Mouse (Mus musculus) ES-Bruce4 (cell line): Measurements from ENCODE around the gene Hfe. TPM values are rescaled to one million over a fixed set of nuclear protein-coding genes. Genes with fewer than 3 reads are reported as not detected.

ENCODE experiments used
- H3K27ac ChIP-seq: 2 replicates; pipeline ENCODE4 v1.5.1; 2012; ENCODE audit warnings: low read length, inconsistent platforms; ENCODE audit not compliant: insufficient read depth
- H3K27me3 ChIP-seq: 2 replicates; pipeline ENCODE4 v1.6.1; 2012; ENCODE audit warnings: mild to moderate bottlenecking, low read length, inconsistent platforms; ENCODE audit not compliant: control insufficient read depth, poor library complexity, insufficient read depth, severe bottlenecking
- H3K36me3 ChIP-seq: 2 replicates; pipeline ENCODE4 v1.6.1; 2012; ENCODE audit warnings: inconsistent platforms, mild to moderate bottlenecking, low read length, moderate library complexity; ENCODE audit not compliant: control insufficient read depth, poor library complexity, insufficient read depth, severe bottlenecking
- H3K4me1 ChIP-seq: one replicate; pipeline ENCODE4 v1.8.1; 2011; ENCODE audit warnings: low read length; ENCODE audit not compliant: control insufficient read depth, insufficient read depth
- H3K4me3 ChIP-seq: 2 replicates; pipeline ENCODE4 v1.5.1; 2011; ENCODE audit warnings: low read depth, mild to moderate bottlenecking, low read length
- H3K9ac ChIP-seq: 2 replicates; pipeline ENCODE4 v1.6.1; 2012; ENCODE audit warnings: low read depth, mild to moderate bottlenecking, inconsistent platforms; ENCODE audit not compliant: poor library complexity, severe bottlenecking
- H3K9me3 ChIP-seq: replicated peaks from 2 replicates; pipeline ENCODE4 v1.6.1; 2012; ENCODE audit warnings: mild to moderate bottlenecking, low read length, inconsistent platforms; ENCODE audit not compliant: control insufficient read depth, poor library complexity, insufficient read depth, severe bottlenecking
- CTCF ChIP-seq: IDR thresholded peaks from one replicate; pipeline ENCODE4 v1.8.1; 2011; ENCODE audit warnings: low read depth, low read length
- EP300 ChIP-seq: IDR thresholded peaks from 2 replicates; pipeline ENCODE4 v1.6.1; 2011; ENCODE audit warnings: low read depth, low read length; ENCODE audit not compliant: insufficient read depth
- POLR2A ChIP-seq: IDR thresholded peaks from one replicate; pipeline ENCODE4 v1.8.1; 2011; ENCODE audit warnings: low read length; ENCODE audit not compliant: insufficient read depth
- polyA plus RNA-seq: library from polyadenylated mRNA; stranded (reverse); fragments of >200 nt; gene quantifications from 2 replicates; pipeline ENCODE4 v1.2.4, GENCODE M21; 2011; ENCODE audit warnings: low read depth; ENCODE audit not compliant: missing spikeins, insufficient read depth, insufficient read length

The Hfe gene
- polyA plus RNA-seq, 1 experiment: not detected

- Histone ChIP-seq H3K27ac (peak within 1 kb of the TSS; percentile 59), H3K9me3 (no peaks in the 10 kb centered on the region), H3K4me3 (peak within 1 kb of the TSS; percentile 66), H3K27me3 (no peaks in the 10 kb centered on the region), H3K4me1 (no peaks in the 10 kb centered on the region), H3K36me3 (no peaks in the 10 kb centered on the region), H3K9ac (peak within 1 kb of the TSS; percentile 72)
- TF ChIP-seq CTCF: no peak
- 0 out of 2 replicates have a peak, but pooled peaks have one; percentile 54 for TF ChIP-seq EP300
- TF ChIP-seq POLR2A: peak; percentile 100
Measured at GRCm38 (mm10) chr13:23698300-23698693, 12.4 kb downstream of the Hfe start, which contains the start of gene Hist1h4c. Gene Hist1h4c, minus strand, starts transcription at chr13:23698454.

GRCm38 (mm10) chr13:23697491-23698299, 13.0 kb downstream of the Hfe start:
- Histone ChIP-seq H3K4me3 (peak overlapping the region; percentile 66), H3K27me3 (no peaks in the 10 kb centered on the region), H3K27ac (peak overlapping the region; percentile 59), H3K4me1 (no peaks in the 10 kb centered on the region), H3K9me3 (no peaks in the 10 kb centered on the region), H3K9ac (peak overlapping the region; percentile 72), H3K36me3 (no peaks in the 10 kb centered on the region)
- no peak for TF ChIP-seq POLR2A
- TF ChIP-seq CTCF: peak; percentile 38

GRCm38 (mm10) chr13:23696061-23696474, 14.6 kb downstream of the Hfe start:
- Histone ChIP-seq H3K4me1 (no peaks in the 10 kb centered on the region), H3K9me3 (no peaks in the 10 kb centered on the region), H3K27me3 (no peaks in the 10 kb centered on the region), H3K9ac (peak overlapping the region; percentile 28; the same call in 1 of the 2 replicates), H3K4me3 (no peak overlapping the region), H3K36me3 (no peaks in the 10 kb centered on the region), H3K27ac (no peak overlapping the region)
- no peak for TF ChIP-seq POLR2A
- TF ChIP-seq CTCF: no peak
- TF ChIP-seq EP300: no peak

- H3K9me3 ChIP-seq: no peaks in the 10 kb centered on the region
- H3K4me1 ChIP-seq: no peaks in the 10 kb centered on the region
- H3K4me3 ChIP-seq: no peak within 1 kb of the TSS
- peak within 1 kb of the TSS; percentile 28; the same call in 1 of the 2 replicates for H3K9ac ChIP-seq
- no peak within 1 kb of the TSS for H3K27ac ChIP-seq
- no peaks in the 10 kb centered on the region for H3K36me3 ChIP-seq
- H3K27me3 ChIP-seq: no peaks in the 10 kb centered on the region
- TF ChIP-seq POLR2A (no peak), EP300 (no peak), CTCF (no peak)
Measured at GRCm38 (mm10) chr13:23695514-23695913, 15.1 kb downstream of the Hfe start, which contains the start of gene Hist1h1t. Gene Hist1h1t, plus strand, starts transcription at chr13:23695814.

- no peak overlapping the region for H3K9ac ChIP-seq
- no peaks in the 10 kb centered on the region for H3K36me3 ChIP-seq
- no peak overlapping the region for H3K27ac ChIP-seq
- TF ChIP-seq CTCF (no peak), POLR2A (no peak), EP300 (no peak)
- no peaks in the 10 kb centered on the region for H3K4me1 ChIP-seq
- H3K27me3 ChIP-seq: no peaks in the 10 kb centered on the region
- H3K4me3 ChIP-seq: no peak overlapping the region
- no peaks in the 10 kb centered on the region for H3K9me3 ChIP-seq
Measured at GRCm38 (mm10) chr13:23694956-23695355, 15.7 kb downstream of the Hfe start.

- Histone ChIP-seq H3K27me3 (no peaks in the 10 kb centered on the region), H3K36me3 (no peaks in the 10 kb centered on the region), H3K9me3 (no peaks in the 10 kb centered on the region), H3K9ac (no peak overlapping the region), H3K27ac (no peak overlapping the region), H3K4me1 (no peaks in the 10 kb centered on the region), H3K4me3 (no peak overlapping the region)
- no peak for TF ChIP-seq EP300
- no peak for TF ChIP-seq CTCF
- TF ChIP-seq POLR2A: no peak
Measured at GRCm38 (mm10) chr13:23693856-23694440, 16.7 kb downstream of the Hfe start.
